Mouse (Mus musculus) gastrocnemius, adult 18-20 months (tissue): ENCODE measurements around the gene Nav2. TPM values are rescaled to one million over a fixed set of nuclear protein-coding genes. Genes with fewer than 3 reads are reported as not detected.

Source experiments
- DNase-seq: peaks from one replicate; pipeline ENCODE4 v3.0.0; 2021; ENCODE audit warnings: low spot score
- total RNA-seq, 2 experiments: library from RNA; stranded (reverse); gene quantifications; 2 replicates each; pipeline ENCODE4 v1.2.3; 2021

Nav2 gene
- total RNA-seq, 2 experiments from 2014 or later: 35.3 to 35.4 TPM

DNA sequence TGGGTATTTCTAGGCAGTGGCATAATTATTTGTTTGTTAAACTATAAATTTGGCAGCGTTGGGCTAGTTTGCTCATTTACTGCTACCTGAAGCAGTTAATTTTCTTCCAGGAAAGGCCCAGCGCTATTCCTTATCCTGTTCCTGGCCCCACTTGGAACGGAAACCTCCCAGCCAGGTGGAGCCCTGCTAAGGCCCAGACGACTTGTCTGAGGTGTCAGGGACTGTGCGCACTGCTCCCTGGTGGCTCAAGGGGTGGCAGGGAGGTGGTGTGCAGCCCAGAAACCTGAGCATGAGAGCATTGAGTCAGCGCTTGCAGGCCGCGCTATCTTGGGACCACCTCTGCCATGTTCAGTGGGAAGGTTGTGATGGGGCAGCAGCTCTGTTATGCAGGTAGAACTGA is 367.6 kb downstream of the Nav2 start:
- DNase-seq: no peak

DNA sequence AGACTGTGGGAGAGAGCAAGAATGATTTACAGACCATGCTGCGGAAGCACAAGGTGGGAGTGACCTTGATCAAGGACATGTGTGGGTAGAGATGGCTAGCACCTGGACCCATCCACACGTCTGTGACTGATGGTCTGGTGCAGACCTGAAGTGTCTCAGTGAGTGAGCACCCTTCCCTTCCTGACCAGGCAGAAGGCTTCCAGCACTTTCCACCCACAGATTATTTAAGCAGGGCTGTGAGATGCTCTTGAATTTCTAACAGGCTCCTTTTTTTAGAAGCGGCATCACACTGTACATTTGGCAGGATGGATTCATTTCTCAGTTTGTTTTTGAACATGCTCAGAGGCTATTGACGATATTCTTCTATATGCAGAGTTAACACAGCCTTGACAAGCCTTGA is 369.2 kb downstream of the Nav2 start:
- peak; percentile 35 for DNase-seq

DNA sequence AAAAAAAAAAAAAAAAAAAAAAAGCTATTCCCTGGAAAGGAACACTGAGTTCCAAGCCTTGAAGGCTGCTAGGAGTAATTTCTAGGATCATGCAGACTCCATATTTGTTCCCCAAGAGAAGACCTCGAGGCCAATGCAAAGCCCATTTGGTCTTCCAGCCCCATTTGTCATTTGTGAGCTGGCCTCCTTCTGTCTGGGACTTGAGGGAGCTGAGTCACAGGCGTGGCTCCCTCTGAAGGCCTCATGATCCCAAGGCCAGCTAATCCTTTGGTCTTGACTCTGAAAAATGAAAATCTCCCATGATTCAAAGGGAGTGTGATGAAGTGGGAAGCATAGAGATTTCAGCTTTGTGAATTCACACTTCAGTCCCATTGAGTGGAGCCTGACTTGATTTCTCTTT is 370.0 kb downstream of the Nav2 start:
- DNase-seq: no peak

DNA sequence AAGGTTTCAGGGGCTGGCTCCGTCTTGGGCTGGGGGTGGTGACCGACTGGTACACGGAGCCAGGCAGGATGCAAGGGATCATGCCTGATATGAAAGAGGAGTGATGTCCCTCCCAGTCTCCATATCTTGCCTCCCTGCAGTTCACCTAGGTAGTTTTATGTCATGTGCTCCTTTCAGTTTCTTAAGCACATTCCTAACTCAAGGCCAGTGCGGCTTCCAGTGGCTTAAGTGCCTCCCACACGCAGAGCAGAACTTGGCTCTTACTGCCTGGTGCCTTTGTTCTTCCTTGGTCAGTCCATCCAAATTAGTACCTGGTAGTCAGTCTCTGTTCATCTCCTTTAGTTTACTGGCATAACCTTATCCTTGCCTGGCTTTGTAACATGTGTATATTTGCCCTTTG is 371.9 kb downstream of the Nav2 start:
- DNase-seq: no peak

DNA sequence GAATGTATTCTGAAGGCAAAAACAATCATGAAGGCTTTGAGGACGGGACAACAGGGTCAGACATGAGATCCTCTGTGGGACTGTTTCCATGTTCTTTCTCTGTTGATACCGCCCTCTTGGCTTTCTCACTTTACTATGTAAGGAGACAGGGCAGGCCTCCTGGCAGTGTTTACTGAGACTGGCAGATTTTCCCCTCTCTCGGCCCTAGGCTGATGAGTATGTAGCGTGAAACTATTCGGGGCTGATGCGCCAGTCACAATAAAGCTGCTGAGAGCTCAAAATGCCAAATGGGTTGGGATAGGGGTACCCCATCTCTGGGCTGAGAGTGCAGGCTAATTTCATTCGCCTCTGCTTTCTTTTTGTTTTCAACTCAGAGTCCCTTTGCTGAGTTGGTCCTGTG is 373.9 kb downstream of the Nav2 start:
- peak; percentile 47 for DNase-seq

DNA sequence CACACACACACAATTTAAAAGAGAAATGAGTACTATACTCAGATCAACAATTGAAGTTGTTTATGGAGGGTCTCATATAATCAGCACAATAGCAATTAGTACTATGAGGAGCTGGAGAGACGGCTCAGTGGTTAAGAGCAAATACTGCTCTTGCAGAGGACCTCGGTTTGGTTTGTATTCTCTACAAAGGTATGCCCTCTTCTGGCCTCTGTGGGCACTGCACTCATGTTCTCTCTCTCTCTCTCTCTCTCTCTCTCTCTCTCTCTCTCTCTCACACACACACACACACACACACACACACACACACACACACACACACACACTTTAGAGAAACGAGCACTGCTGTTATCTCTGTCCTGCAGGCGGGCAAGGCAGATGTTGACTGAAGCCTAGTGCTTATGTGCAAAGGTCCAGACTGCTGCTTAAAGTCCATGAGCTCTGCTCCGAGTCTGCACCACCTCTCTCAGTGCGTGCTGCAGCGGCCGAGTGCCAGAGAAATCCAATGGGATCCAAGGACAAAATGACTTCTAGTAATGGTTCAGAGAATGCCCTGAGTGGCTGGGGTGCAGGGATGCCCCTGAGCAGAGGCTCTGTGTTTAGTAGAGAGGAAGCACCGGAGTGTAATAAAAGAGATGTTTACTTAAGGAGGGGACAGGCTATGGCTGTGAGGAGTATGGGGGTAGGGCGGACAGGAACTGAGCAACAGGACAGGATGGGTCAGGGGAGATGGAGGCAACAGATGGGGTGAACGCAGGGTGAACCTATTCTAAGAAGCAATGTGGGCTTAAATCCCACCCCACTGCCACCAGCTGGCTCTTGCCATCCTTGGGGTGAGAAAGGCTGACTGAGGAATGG is 375.2 kb downstream of the Nav2 start:
- DNase-seq: no peak

DNA sequence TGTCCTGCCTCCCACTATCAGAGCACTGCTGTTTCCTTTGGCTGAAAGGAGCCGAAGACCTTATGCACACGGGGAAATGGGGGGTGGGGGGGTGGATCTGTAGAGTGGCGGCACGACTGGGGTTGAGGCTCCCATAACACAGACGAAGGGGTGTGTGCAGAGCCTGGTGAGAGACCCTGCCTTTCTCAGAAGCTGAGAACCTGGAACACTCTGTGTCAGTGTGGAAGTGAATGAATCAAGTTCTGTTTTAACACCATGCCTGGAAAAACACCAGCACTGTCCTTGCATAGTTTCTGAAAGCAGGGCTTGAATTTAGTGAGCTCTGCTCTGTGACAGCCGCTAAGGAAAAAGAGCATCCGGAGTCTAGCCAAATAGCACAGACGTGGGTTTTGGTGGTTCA is 379.7 kb downstream of the Nav2 start:
- DNase-seq: no peak

DNA sequence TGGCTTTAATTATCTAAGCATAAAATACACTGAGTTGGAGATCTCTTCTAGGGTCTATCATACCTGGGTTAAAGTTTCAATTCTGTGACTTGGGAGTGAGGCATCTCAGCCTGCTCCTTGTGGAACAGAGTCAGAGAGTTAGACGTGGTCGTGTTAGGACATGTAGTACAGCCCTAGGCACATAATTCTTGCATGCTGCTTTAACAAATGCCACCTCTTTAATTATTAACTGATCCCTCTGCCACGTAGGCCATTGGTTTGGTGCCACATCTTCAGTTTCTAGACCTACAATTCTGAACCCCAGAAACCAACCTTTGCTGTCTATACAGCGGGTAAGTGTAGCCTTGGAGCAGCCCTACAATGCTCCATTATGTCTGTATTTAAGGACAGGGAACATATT is 381.8 kb downstream of the Nav2 start:
- DNase-seq: no peak

DNA sequence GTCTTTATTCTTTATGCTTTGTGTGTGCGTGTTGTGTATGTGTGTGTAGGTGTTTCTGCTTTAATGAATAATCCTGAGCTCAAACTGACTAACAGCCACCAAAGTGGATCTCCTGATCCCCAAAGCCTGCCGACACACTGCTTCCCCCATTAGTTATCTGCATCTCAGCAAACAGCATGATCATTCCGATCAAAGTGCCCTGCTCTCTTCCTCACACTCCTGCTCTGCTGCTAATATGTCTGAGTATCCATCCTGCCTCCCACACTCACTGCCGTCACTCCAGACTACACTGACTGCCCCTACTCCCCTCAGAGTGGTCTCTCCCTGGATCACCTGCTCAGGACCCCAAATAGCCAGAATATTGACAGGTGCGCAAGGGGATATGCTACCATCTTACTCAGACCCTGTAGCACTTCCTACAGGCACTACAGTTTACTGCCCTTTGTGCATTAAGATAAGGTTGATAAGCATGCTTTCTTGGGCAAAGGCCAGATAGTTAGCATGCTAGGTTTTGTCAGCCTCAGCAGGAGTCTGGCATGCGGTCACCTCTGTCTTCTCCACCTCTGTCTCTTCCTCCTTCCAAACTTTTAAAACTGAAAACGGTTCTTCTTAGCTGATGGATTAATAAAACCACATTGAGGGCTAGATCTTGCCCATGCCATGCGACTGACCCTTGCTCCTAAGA is 382.8 kb downstream of the Nav2 start:
- DNase-seq: no peak

DNA sequence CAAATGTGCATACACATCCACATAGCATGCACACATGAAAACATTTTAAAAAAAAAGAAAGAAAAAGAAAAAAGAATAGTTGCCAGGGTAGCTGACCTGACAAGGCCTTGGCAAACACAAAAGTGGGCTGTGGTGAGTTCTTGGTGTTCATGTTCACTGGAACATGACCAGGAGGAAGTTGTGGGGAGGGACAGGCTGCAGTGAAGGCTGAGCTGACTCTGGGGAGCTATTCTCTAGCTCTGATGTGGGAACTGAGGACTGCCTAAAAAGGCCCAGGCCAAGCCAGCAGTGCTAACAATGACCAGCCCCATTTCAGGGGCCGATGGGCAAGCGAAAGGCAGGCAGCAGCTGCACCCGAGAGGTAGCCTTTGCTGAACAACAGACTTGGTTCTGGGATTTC is 388.6 kb downstream of the Nav2 start:
- DNase-seq: no peak

DNA sequence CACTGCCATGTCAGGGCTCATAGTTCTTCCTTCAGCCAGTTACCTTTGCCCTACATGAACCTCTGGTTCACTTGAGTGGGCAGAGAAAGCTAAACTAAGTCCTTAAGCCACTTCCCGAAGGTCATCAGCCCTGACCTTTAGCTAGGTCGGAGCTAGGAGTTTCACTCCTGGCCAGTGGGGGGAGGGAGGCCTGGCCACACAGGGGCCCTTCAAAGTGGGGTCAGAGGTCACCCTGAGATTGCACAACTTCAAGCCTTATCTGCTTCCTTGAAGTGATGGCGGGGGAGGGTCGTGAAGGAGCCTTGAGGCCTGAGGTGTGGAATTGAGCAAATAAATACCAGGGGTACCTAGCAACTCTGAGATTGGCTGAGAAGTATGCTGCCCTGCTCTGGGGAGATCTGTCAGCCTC is 389.9 kb downstream of the Nav2 start:
- no peak for DNase-seq

DNA sequence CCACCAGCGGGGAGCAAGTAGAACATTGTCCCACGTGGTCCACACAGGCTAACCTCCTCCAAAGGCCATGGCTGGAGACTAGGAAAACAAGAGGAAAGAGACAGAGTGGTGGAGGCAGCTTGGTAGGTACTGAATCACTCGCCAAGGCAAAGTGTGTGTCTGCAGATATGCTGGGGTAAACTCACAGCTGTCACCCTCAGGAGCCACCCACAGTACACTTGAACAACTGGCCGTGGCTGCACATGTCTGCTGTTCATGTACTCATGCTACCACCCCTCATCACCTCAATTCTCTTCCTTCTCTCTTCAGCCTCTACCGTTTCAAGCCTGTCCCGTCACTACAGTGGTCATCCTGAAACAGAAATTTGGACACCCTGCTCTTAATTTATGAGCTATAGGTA is 393.0 kb downstream of the Nav2 start:
- no peak for DNase-seq

DNA sequence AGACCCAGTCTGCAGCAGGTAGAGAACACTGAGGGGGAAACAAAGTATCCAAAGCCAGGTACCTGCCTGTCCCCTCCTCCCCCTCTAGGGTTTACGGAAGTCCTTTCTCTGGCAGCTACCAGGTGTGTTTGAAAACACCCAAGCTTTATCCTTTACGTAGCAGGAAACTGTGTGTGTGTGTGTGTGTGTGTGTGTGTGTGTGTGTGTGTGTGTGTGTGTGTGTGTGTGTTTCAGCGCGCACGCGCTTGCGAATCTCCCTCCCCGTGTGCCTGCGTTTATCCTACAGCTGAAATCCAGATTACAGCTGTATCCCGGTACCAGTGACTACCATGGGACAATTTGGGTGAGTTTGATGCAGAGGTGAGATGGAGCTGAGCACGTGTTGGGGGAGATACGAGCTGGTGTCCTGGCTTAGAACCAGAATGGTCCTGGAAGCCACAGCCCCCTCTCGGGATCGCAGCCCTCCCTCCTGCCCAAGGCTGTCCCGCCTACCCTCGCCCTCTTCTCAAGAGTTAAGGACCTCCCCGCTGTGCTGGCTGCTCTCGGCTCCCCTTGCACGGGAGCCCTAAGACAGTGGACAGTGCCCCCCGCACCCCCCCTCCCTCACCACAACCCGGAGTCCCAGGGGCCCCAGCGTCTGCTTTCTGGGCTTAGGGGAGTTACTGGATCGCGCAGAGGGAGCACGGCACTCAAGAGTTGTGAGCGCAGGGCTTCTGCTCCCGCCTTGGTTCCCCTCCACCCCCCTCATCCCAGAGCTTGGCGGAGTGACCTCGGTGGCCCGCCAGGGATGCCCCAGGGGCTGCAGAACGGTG is 395.3 kb downstream of the Nav2 start:
- DNase-seq: no peak

DNA sequence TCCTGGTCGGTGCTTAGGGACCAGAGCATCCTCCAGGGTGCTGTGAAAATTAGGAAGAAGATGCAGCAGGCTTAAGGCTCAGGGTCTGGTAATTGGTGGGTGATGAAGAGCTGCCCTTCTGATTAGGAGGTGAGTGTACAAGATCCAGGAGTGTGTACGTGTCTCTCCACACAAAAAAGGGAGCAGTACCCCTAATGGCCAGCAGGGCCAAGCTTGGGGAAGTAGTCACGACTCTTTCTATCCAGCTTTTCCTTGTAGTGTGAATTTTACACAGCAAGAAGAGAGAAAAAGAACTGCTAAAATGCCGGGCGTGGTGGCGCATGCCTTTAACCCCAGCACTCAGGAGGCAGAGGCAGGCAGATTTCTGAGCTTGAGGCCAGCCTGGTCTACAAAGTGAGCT is 399.2 kb downstream of the Nav2 start:
- no peak for DNase-seq

DNA sequence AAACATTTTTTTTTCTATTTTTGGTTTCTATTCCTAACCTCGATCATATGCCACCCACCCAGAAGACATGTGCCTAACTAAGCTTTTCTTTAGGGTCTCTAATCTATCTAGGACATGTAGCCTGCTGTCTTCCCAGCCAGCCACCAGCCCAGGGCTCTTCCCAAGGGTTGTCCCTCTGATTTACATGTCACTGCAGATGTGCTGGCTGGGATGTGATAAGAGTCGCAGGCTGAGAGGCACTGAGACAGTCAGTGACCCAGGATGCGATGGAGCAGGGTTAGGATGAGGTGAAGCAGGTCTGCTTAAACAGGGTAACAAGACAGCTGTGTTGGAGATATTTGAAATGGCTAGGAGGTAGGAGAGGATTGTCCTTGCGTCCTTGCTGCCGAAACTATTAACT is 401.2 kb downstream of the Nav2 start:
- DNase-seq: no peak

DNA sequence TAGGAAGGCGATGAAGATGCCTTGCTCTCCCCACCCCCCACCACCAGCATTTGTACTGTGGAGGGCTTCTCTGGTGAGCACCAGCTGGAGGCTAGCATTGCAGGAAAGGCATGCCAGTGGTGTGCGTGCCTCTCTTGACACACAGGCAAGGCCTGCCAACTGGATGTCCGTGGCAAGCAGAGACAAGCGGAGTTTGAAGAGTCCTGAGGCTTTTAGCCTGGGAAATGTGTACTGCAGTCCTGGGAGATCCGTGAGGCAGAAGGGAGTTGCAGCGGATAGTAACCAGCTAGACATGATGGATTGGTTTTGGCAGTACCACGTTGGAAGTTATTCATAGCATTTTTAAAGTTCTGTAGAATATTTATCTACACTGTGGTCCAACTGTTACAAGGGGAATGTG is 405.4 kb downstream of the Nav2 start:
- no peak for DNase-seq

DNA sequence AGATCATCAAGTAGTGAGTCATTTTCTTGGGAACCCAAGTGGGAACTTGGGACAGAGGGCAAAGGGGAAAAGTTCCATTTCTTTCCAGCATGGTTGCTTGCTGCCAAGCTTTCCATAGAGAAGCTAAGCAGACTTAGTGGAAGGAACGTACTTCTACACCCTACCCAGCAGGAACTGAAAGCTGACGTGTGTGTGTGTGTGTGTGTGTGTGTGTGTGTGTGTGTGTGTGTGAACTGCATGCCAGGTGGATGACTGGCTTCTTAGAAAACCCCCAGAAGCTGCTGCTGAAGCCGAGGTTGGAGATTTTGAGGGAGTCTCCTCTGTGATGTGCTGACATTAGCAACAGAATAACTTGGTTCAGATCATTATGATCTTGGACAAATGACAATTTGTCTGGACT is 406.5 kb downstream of the Nav2 start:
- DNase-seq: no peak

DNA sequence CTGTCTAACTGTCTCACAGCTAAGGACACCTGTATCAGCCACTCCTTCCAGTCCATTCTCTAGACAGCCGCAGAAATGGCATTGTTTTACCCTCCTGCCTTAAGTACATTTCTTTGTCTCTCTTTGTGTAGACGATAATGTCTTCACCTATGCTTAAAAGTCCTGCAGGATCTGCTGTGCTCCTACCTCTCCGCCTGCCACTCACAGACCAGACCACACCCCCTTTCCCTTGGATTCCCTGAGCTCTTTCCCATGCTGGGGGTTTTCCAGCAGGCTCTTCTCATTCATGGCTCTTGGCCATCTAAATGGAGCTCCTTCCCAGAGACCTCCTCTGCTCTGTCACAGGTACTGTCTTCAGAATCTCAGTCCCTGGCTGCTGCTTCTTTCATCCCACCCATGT is 408.1 kb downstream of the Nav2 start:
- DNase-seq: no peak

DNA sequence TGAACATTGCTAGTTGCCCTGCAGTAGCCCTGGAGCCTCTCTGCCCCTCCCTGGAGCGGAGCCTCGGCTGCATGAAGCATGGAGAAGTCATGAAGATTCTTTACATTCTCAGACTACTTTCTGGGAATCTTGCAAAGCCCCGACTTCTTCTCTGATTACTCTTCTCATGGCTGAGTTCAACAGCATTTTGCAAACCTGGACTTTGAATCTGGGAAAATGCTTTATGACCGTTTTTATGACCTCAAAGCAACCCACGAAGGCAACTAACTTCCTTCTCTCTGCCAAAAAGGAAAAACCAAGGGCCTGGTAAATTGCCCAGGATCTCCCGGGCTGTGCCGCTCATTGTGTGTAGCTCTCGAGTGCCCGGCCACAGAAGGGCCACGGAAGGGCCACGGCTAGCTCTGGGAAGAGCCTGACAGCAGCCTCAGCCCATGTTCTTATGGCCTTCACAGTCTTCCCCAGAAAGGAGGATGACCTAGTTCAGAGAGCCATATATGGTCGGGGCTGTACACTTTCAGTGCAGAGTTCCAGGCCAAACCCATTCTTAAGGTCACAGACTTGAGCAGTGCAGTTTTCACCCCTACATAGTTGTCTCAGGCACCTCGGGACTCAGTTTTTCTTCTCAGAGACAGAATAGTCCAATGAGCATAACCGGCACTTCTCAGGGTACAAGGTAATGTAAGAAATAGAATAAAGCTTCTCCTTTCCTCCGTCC is 409.8 kb downstream of the Nav2 start:
- DNase-seq: no peak

DNA sequence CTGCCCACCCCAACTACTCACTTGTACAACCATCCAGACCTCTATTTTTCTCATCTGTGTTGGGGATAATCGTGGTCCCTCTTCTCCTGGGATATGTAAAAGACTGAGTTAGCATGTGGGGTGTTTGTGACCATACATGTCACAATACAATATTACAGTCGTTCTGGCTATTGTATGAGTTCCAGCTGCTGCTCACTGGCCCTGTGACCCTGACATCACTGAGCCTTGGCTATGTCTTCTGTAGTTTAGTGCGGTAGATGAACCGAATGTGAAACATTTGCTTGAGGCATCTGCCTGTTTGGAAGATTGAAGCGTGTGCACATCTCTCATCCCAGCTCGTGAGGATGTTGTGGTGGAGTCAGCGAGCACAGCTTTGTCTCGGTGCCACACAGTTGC is 410.4 kb downstream of the Nav2 start:
- DNase-seq: no peak

DNA sequence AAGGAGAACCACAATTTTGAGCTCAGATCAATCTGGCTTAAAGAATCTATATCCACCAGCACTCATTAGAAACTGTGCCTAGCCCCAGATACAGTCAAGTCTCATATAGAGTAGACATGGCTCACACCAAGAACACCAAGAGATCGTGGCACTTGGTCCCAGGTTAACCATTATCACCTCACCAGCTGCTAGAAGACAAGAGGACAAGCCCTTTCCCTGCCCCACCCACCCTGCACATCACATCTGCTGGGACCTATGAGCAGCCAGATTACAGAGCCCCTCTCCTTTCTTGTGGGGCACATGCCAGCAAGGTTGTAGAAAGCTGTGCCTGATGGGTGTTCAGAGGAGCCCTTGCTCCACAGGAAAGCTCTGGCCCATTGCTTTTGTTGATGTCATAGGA is 411.5 kb downstream of the Nav2 start:
- DNase-seq: no peak

DNA sequence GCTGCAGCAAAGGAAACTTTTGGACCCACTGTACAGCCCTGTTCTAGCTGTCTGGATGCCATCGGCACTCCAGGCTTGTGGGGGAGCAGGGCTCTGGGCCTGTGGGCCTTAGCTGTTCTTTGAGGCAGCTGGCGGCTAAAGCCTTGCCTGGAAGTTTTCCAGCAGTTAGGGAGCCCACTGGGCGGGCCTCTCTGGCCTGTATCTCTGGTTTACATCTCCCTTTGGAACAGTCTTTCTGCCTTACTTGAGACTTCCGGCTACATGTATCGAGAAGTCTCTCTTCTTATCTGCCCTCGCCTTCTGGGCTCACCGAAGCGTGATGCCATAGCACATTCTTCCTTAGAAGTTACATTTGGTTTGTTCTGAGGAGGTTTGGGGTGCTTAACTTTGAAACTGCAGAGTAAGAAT is 412.6 kb downstream of the Nav2 start:
- DNase-seq: no peak
